Mouse (Mus musculus) liver, postnatal 0 days (tissue): ENCODE results near the gene Rapgef2. TPM values are rescaled to one million over a fixed set of nuclear protein-coding genes. Genes with fewer than 3 reads are reported as not detected.

Experiments used
- ATAC-seq: fragments of 200-750 bp; cut with Nextera tagmentation; 2 replicates; pipeline ENCODE4 v1.8.0; 2017; ENCODE audit warnings: mild to moderate bottlenecking, moderate library complexity
- DNase-seq: peaks from one replicate; pipeline ENCODE4 v3.0.0-alpha.2; 2016
- H3K27ac ChIP-seq: fragments of 300-500 bp; sonication (generic); 2 replicates; pipeline ENCODE4 v1.5.1; 2014; ENCODE audit warnings: antibody characterized with exemption, moderate library complexity, mild to moderate bottlenecking, low read depth
- H3K27me3 ChIP-seq: fragments of 300-500 bp; sonication (generic); 2 replicates; pipeline ENCODE4 v1.6.1; 2014; ENCODE audit warnings: low read length, control low read depth, mixed read lengths; ENCODE audit not compliant: insufficient read depth
- H3K36me3 ChIP-seq: fragments of 300-500 bp; sonication (generic); replicated peaks from 2 replicates; pipeline ENCODE4 v1.6.1; 2014; ENCODE audit warnings: mild to moderate bottlenecking, control low read depth, low read length, moderate library complexity, mixed read lengths; ENCODE audit not compliant: insufficient read depth
- H3K4me1 ChIP-seq: fragments of 300-500 bp; sonication (generic); 2 replicates; pipeline ENCODE4 v1.6.1; 2014; ENCODE audit warnings: antibody characterized with exemption, mild to moderate bottlenecking, control low read depth; ENCODE audit not compliant: insufficient read depth
- H3K4me2 ChIP-seq: fragments of 300-500 bp; sonication (generic); 2 replicates; pipeline ENCODE4 v1.6.1; 2014; ENCODE audit warnings: low read depth, mild to moderate bottlenecking, low read length, moderate library complexity, mixed read lengths
- H3K4me3 ChIP-seq: fragments of 300-500 bp; sonication (generic); 2 replicates; pipeline ENCODE4 v1.5.1; 2014; ENCODE audit warnings: low read depth, low read length
- H3K9ac ChIP-seq: fragments of 300-500 bp; sonication (generic); replicated peaks from 2 replicates; pipeline ENCODE4 v1.6.1; 2014; ENCODE audit warnings: mild to moderate bottlenecking, moderate library complexity
- H3K9me3 ChIP-seq: fragments of 300-500 bp; sonication (generic); 2 replicates; pipeline ENCODE4 v1.6.1; 2016; ENCODE audit warnings: mild to moderate bottlenecking, control low read depth, low read length, mixed read lengths
- CTCF ChIP-seq: sonication (generic); IDR thresholded peaks from 2 replicates; pipeline ENCODE4 v1.5.1; 2016; ENCODE audit warnings: antibody characterized with exemption, low read depth
- EP300 ChIP-seq: IDR thresholded peaks from 2 replicates; pipeline ENCODE4 v1.6.1; 2016; ENCODE audit warnings: antibody characterized with exemption, low read depth, mild to moderate bottlenecking
- WGBS: fragments of 180-500 bp; shearing (Covaris S2); extraction: QIAGEN DNeasy Blood & Tissue Kit; methylation state at CpG from one replicate; pipeline ENCODE4 v1.1.7; 2014; ENCODE audit not compliant: insufficient replicate concordance; 5-methylcytosine and 5-hydroxymethylcytosine counted together
- polyA plus RNA-seq: library from polyadenylated mRNA; unstranded; fragments of >200 nt; fragmentation: Nextera tagmentation; extraction: Ambion mirVana; gene quantifications from 2 replicates; pipeline ENCODE4 v1.2.1, GENCODE M21; 2015

Gene Rapgef2
- polyA plus RNA-seq, 1 experiment from 2014 or later: 1.8 TPM

GRCm38 (mm10) chr3:79023735-79024328 is 262.5 kb downstream of the Rapgef2 start:
- ATAC-seq (no peak), DNase-seq (no peak)
- Histone ChIP-seq H3K36me3 (no peaks in the 10 kb centered on the region), H3K9me3 (no peaks in the 10 kb centered on the region), H3K27me3 (no peaks in the 10 kb centered on the region), H3K4me2 (no peak overlapping the region), H3K27ac (no peak overlapping the region), H3K4me3 (no peak overlapping the region), H3K4me1 (no peaks in the 10 kb centered on the region; the same call in 1 of the 2 replicates), H3K9ac (no peak overlapping the region)
- WGBS: 71% methylated on average over 6 of the region's 6 CpGs
- TF ChIP-seq EP300 (no peak), CTCF (no peak)

GRCm38 (mm10) chr3:79022690-79023089 is 263.6 kb downstream of the Rapgef2 start:
- Histone ChIP-seq H3K4me2 (no peak overlapping the region), H3K9me3 (peaks cover 4% of the 10 kb centered on the region; the same call in 1 of the 2 replicates), H3K36me3 (no peaks in the 10 kb centered on the region), H3K27me3 (no peaks in the 10 kb centered on the region), H3K4me3 (no peak overlapping the region), H3K9ac (no peak overlapping the region), H3K27ac (no peak overlapping the region), H3K4me1 (no peaks in the 10 kb centered on the region; the same call in 1 of the 2 replicates)
- ATAC-seq (no peak), DNase-seq (no peak)
- no peak for TF ChIP-seq CTCF
- no peak for TF ChIP-seq EP300
- WGBS: 69% methylated on average over 4 of the region's 4 CpGs

GRCm38 (mm10) chr3:79017440-79017839 is 268.9 kb downstream of the Rapgef2 start:
- no peak overlapping the region for H3K9ac ChIP-seq
- DNase-seq (no peak), ATAC-seq (no peak)
- no peaks in the 10 kb centered on the region for H3K36me3 ChIP-seq
- peaks cover 4% of the 10 kb centered on the region; the same call in 1 of the 2 replicates for H3K9me3 ChIP-seq
- no peak overlapping the region for H3K27ac ChIP-seq
- H3K27me3 ChIP-seq: no peaks in the 10 kb centered on the region
- H3K4me1 ChIP-seq: no peaks in the 10 kb centered on the region
- H3K4me2 ChIP-seq: no peak overlapping the region
- 46% methylated on average over 4 of the region's 4 CpGs for WGBS
- no peak for TF ChIP-seq EP300
- TF ChIP-seq CTCF: no peak
- H3K4me3 ChIP-seq: no peak overlapping the region

- Histone ChIP-seq H3K9me3 (peaks cover 4% of the 10 kb centered on the region; the same call in 1 of the 2 replicates), H3K27ac (no peak overlapping the region), H3K36me3 (no peaks in the 10 kb centered on the region), H3K4me2 (no peak overlapping the region), H3K4me1 (no peaks in the 10 kb centered on the region), H3K27me3 (no peaks in the 10 kb centered on the region), H3K4me3 (no peak overlapping the region), H3K9ac (no peak overlapping the region)
- ATAC-seq: no peak
- 77% methylated on average over 9 of the region's 9 CpGs for WGBS
- no peak for TF ChIP-seq EP300
- no peak for TF ChIP-seq CTCF
- DNase-seq: no peak
These were observed 269.5 kb downstream of the Rapgef2 start for GRCm38 (mm10) chr3:79016830-79017229.

GRCm38 (mm10) chr3:79015621-79016474 is 270.5 kb downstream of the Rapgef2 start:
- DNase-seq: no peak
- no peak overlapping the region for H3K4me2 ChIP-seq
- no peaks in the 10 kb centered on the region for H3K4me1 ChIP-seq
- H3K9me3 ChIP-seq: peaks cover 4% of the 10 kb centered on the region; the same call in 1 of the 2 replicates
- no peak overlapping the region for H3K9ac ChIP-seq
- H3K27ac ChIP-seq: no peak overlapping the region
- H3K36me3 ChIP-seq: no peaks in the 10 kb centered on the region
- TF ChIP-seq CTCF (no peak), EP300 (no peak)
- no peak overlapping the region for H3K4me3 ChIP-seq
- whole genome bisulfite sequencing: 73% methylated on average over 9 of the region's 9 CpGs
- no peak for ATAC-seq
- H3K27me3 ChIP-seq: no peaks in the 10 kb centered on the region

Other genes with a start within 250 kb of the Rapgef2 start
- 0.09 TPM in 2 replicates for gene Gm17359, start 50.1 kb upstream of the Rapgef2 start, polyA plus RNA-seq